Mouse (Mus musculus): Measurements from ENCODE around the gene Rgs8.

Gene Rgs8

GRCm38 (mm10) chr1:153741551-153742316 is 88.9 kb downstream of the Rgs8 start:
- DNase-seq (ENCODE audit: extremely low spot score), result no peak

- peak; percentile 58 for DNase-seq (ENCODE audit: extremely low spot score)
Measured at GRCm38 (mm10) chr1:153742374-153743155, 89.7 kb downstream of the Rgs8 start.

GRCm38 (mm10) chr1:153746119-153746670 is 93.4 kb downstream of the Rgs8 start:
- no peak for DNase-seq (ENCODE audit: extremely low spot score)

DNA sequence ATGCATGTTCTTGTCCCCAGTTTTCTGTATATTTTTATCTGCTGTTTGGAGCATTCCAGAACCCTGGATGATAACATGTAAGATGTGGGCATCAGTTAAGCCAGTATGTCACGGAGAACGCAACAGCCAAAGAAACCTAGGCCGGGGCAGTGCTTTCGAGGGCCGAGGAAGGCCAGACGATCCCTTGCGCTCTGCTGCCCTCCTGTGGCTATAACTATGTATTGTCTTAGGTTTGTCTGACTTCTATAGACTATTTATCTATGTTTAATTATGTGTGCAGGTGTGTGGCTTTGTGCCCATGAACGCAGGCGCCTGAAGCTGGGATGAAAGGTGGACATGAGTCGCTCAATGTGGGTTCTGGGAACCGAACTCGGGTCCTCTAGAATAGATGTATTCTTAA is 93.9 kb downstream of the Rgs8 start:
- DNase-seq (ENCODE audit: extremely low spot score), result peak; percentile 63

GRCm38 (mm10) chr1:153747861-153748530 is 95.2 kb downstream of the Rgs8 start:
- no peak for DNase-seq (ENCODE audit: extremely low spot score)

GRCm38 (mm10) chr1:153748549-153748948 is 95.7 kb downstream of the Rgs8 start:
- no peak for DNase-seq (ENCODE audit: extremely low spot score)

GRCm38 (mm10) chr1:153749211-153749801 is 96.5 kb downstream of the Rgs8 start, which contains the start of gene Rnasel:
TSS of gene Rnasel (plus strand) at chr1:153749426.
- peak; percentile 82 for DNase-seq (ENCODE audit: extremely low spot score)

Measured in embryo, embryonic 9.5 days (tissue).